Mouse (Mus musculus) forebrain, embryonic 16.5 days (tissue): Measurements from ENCODE around the gene Zdhhc5. TPM values are rescaled to one million over a fixed set of nuclear protein-coding genes. Genes with fewer than 3 reads are reported as not detected.
A peak's percentile ranks its signal among the peaks of the same experiment; 100 is the strongest.

ENCODE experiments used
- ATAC-seq: fragments of 200-750 bp; cut with Nextera tagmentation; 2 replicates; pipeline ENCODE4 v1.8.0; 2017; ENCODE audit warnings: mild to moderate bottlenecking, moderate library complexity
- H3K27ac ChIP-seq: fragments of 300-500 bp; sonication (generic); 2 replicates; pipeline ENCODE4 v1.5.1; 2014; ENCODE audit warnings: low read length, control low read depth
- H3K27me3 ChIP-seq: fragments of 300-500 bp; sonication (generic); replicated peaks from 2 replicates; pipeline ENCODE4 v1.6.1; 2014; ENCODE audit warnings: low read length; ENCODE audit not compliant: control insufficient read depth, insufficient read depth
- H3K36me3 ChIP-seq: fragments of 300-500 bp; sonication (generic); 2 replicates; pipeline ENCODE4 v1.6.1; 2014; ENCODE audit not compliant: control insufficient read depth, insufficient read depth
- H3K4me1 ChIP-seq: fragments of 300-500 bp; sonication (generic); replicated peaks from 2 replicates; pipeline ENCODE4 v1.6.1; 2014; ENCODE audit warnings: low read length; ENCODE audit not compliant: control insufficient read depth, insufficient read depth
- H3K4me2 ChIP-seq: fragments of 300-500 bp; sonication (generic); 2 replicates; pipeline ENCODE4 v1.6.1; 2014; ENCODE audit warnings: mild to moderate bottlenecking, low read length, control low read depth
- H3K4me3 ChIP-seq: fragments of 300-500 bp; sonication (generic); replicated peaks from 2 replicates; pipeline ENCODE4 v1.5.1; 2014; ENCODE audit warnings: mild to moderate bottlenecking, low read length, control low read depth
- H3K9ac ChIP-seq: fragments of 300-500 bp; sonication (generic); replicated peaks from 2 replicates; pipeline ENCODE4 v1.6.1; 2014; ENCODE audit warnings: low read depth, low read length, control low read depth
- H3K9me3 ChIP-seq: fragments of 300-500 bp; sonication (generic); 2 replicates; pipeline ENCODE4 v1.6.1; 2016; ENCODE audit warnings: low read length; ENCODE audit not compliant: control insufficient read depth
- WGBS: fragments of 180-500 bp; shearing (Covaris S2); extraction: QIAGEN DNeasy Blood & Tissue Kit; methylation state at CpG from one replicate; pipeline ENCODE4 v1.1.7; 2014; 5-methylcytosine and 5-hydroxymethylcytosine counted together
- polyA plus RNA-seq: library from polyadenylated mRNA; unstranded; fragments of >200 nt; fragmentation: Nextera tagmentation; extraction: Ambion mirVana; gene quantifications from 2 replicates; pipeline ENCODE4 v1.2.1, GENCODE M21; 2015

The Zdhhc5 gene
- polyA plus RNA-seq, 1 experiment from 2014 or later, result 19.4 TPM

GRCm38 (mm10) chr2:84715562-84716361, 782 bp upstream of the Zdhhc5 start:
- no peaks in the 10 kb centered on the region for H3K27me3 ChIP-seq
- H3K27ac ChIP-seq, result peak overlapping the region; percentile 95
- peak overlapping the region; percentile 67 for H3K9ac ChIP-seq
- peaks cover 14% of the 10 kb centered on the region for H3K4me1 ChIP-seq
- no peaks in the 10 kb centered on the region for H3K9me3 ChIP-seq
- peak overlapping the region; percentile 98 for H3K4me3 ChIP-seq
- ATAC-seq, result peak; percentile 94
- under 1% methylated on average over 33 of the region's 33 CpGs for WGBS
- peak overlapping the region; percentile 69 for H3K4me2 ChIP-seq
- H3K36me3 ChIP-seq, result no peaks in the 10 kb centered on the region

- Histone ChIP-seq H3K9me3 (no peaks in the 10 kb centered on the region), H3K27ac (peak overlapping the region; percentile 95), H3K9ac (peak overlapping the region; percentile 95), H3K36me3 (peaks cover 7% of the 10 kb centered on the region; the same call in 1 of the 2 replicates), H3K4me2 (peak overlapping the region; percentile 78), H3K4me1 (peaks cover 17% of the 10 kb centered on the region), H3K4me3 (peak overlapping the region; percentile 98), H3K27me3 (no peaks in the 10 kb centered on the region)
- 0% methylated on average over 18 of the region's 26 CpGs for WGBS
- ATAC-seq, result no peak; the same call in 1 of the 2 replicates
Measured at GRCm38 (mm10) chr2:84714422-84714810, 564 bp downstream of the Zdhhc5 start.

GRCm38 (mm10) chr2:84711898-84712297, 3.1 kb downstream of the Zdhhc5 start:
- Histone ChIP-seq H3K27me3 (no peaks in the 10 kb centered on the region), H3K4me3 (no peak overlapping the region), H3K27ac (no peak overlapping the region), H3K4me1 (peaks cover 30% of the 10 kb centered on the region), H3K9ac (no peak overlapping the region), H3K9me3 (no peaks in the 10 kb centered on the region), H3K4me2 (no peak overlapping the region), H3K36me3 (peaks cover 10% of the 10 kb centered on the region; the same call in 1 of the 2 replicates)
- 84% methylated on average over 2 of the region's 2 CpGs for WGBS
- ATAC-seq, result no peak

GRCm38 (mm10) chr2:84707523-84707922, 7.5 kb downstream of the Zdhhc5 start:
- Histone ChIP-seq H3K9me3 (no peaks in the 10 kb centered on the region), H3K27me3 (no peaks in the 10 kb centered on the region), H3K4me1 (peaks cover 16% of the 10 kb centered on the region), H3K4me2 (no peak overlapping the region), H3K4me3 (no peak overlapping the region), H3K36me3 (peaks cover 12% of the 10 kb centered on the region; the same call in 1 of the 2 replicates), H3K27ac (no peak overlapping the region), H3K9ac (no peak overlapping the region)
- no peak for ATAC-seq
- 9% methylated on average over 1 of the region's 1 CpGs for WGBS

- 88% methylated on average over 1 of the region's 1 CpGs for WGBS
- no peaks in the 10 kb centered on the region for H3K9me3 ChIP-seq
- H3K4me2 ChIP-seq, result no peak overlapping the region
- no peak overlapping the region for H3K27ac ChIP-seq
- no peak for ATAC-seq
- no peak overlapping the region for H3K4me3 ChIP-seq
- H3K4me1 ChIP-seq, result peaks cover 16% of the 10 kb centered on the region
- H3K27me3 ChIP-seq, result no peaks in the 10 kb centered on the region
- H3K36me3 ChIP-seq, result peaks cover 8% of the 10 kb centered on the region; the same call in 1 of the 2 replicates
- H3K9ac ChIP-seq, result no peak overlapping the region
Measured at GRCm38 (mm10) chr2:84705295-84705694, 9.7 kb downstream of the Zdhhc5 start.

DNA sequence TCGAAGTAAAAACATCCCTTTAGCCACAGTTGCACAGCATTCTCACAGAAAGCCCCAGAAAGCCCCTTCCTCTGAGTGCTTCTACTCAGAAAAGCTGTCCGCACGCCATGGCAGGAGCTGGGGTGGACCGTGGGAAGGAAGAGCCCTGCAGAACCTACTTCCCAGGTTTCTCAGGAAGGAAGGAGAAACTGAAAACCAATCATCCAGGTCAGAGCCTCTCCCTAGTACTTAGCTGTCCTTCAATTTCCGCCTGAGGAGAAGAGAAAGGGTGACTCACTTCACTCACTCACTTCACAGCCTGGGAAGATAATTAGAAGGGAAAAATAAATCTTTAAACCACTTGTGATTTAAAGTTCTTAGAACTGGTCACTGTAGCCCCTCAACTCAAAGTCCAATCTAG, 10.7 kb downstream of the Zdhhc5 start:
- Histone ChIP-seq H3K4me1 (peaks cover 13% of the 10 kb centered on the region), H3K4me2 (no peak overlapping the region), H3K36me3 (peaks cover 5% of the 10 kb centered on the region; the same call in 1 of the 2 replicates), H3K9me3 (no peaks in the 10 kb centered on the region), H3K27me3 (no peaks in the 10 kb centered on the region), H3K9ac (no peak overlapping the region), H3K27ac (no peak overlapping the region), H3K4me3 (no peak overlapping the region)
- no peak for ATAC-seq
- WGBS, result 73% methylated on average over 5 of the region's 5 CpGs

- WGBS, result 97% methylated on average over 1 of the region's 1 CpGs
- Histone ChIP-seq H3K27ac (no peak overlapping the region), H3K4me1 (peaks cover 8% of the 10 kb centered on the region), H3K9ac (no peak overlapping the region), H3K4me3 (no peak overlapping the region), H3K36me3 (peaks cover 2% of the 10 kb centered on the region; the same call in 1 of the 2 replicates), H3K27me3 (no peaks in the 10 kb centered on the region), H3K4me2 (no peak overlapping the region), H3K9me3 (no peaks in the 10 kb centered on the region)
- ATAC-seq, result no peak
Measured at GRCm38 (mm10) chr2:84703497-84703896, 11.5 kb downstream of the Zdhhc5 start.

- Histone ChIP-seq H3K4me3 (no peak overlapping the region), H3K4me2 (no peak overlapping the region), H3K27ac (no peak overlapping the region), H3K4me1 (no peaks in the 10 kb centered on the region), H3K36me3 (peaks cover 24% of the 10 kb centered on the region), H3K9me3 (no peaks in the 10 kb centered on the region), H3K9ac (no peak overlapping the region), H3K27me3 (no peaks in the 10 kb centered on the region)
- no peak for ATAC-seq
- 88% methylated on average over 5 of the region's 5 CpGs for WGBS
Measured at GRCm38 (mm10) chr2:84695007-84695695, 19.8 kb downstream of the Zdhhc5 start.

GRCm38 (mm10) chr2:84690050-84690449, 24.9 kb downstream of the Zdhhc5 start:
- Histone ChIP-seq H3K9ac (no peak overlapping the region), H3K27me3 (no peaks in the 10 kb centered on the region), H3K36me3 (peaks cover 50% of the 10 kb centered on the region), H3K4me1 (no peaks in the 10 kb centered on the region), H3K9me3 (no peaks in the 10 kb centered on the region), H3K27ac (no peak overlapping the region), H3K4me2 (no peak overlapping the region), H3K4me3 (no peak overlapping the region)
- ATAC-seq, result no peak
- WGBS, result 86% methylated on average over 12 of the region's 12 CpGs
